Mouse (Mus musculus): ENCODE measurements at regions not wholly inside any gene's neighbourhood (a gene's known extent, or its start where the extent isn't known, plus 50 kb on each side); places are given as distances from the start of the nearest gene placed in this dataset.

DNA sequence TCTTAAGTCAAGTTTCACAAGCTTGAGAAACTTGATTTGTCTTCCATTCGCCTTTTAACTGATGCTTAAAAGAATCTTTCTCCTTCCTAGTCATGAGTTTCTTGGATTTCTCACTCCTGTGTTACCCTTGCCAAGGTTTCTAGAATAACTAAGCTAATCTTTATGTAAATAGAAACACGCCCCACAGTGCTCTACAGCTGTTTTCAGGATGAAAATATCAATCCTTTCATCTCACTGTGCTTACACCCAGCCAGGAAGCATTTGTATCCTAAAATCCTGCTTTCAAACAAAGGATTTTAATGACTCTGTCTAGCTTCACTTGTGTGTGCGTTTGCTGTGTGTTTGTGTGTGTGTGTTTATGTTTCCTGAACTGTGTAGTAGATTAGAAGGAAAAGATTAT, 119.5 kb upstream of the Hcn1 start:
- Histone ChIP-seq H3K36me3 (replicated peaks) (no peaks in the 10 kb centered on the region), H3K27me3 (replicated peaks) (no peaks in the 10 kb centered on the region), H3K9ac (no peak overlapping the region), H3K9me3 (no peaks in the 10 kb centered on the region), H3K4me1 (no peaks in the 10 kb centered on the region), H3K27ac (no peak overlapping the region), H3K4me2 (no peak overlapping the region), H3K4me3 (no peak overlapping the region)
- ATAC-seq (replicated peaks), result no peak
- WGBS, result 67% methylated on average over 3 of the region's 3 CpGs

DNA sequence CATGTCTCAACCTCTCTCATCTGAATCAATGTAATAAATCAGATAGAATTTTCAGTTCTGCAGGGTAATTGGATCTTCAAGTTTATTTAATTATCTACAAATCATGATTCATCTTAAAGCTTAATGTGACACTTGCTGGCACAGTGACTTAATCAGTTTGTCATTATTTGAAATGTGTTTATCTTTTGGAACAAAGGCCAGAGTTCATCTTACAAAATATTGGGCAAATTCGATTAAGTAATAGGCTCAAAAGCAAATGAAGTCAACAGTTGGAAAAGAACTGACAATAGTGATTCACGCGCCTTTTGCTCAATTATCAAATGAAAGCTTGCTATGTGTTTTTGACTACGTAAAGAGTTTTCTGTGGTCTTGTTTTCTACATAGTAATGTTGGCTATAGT, 93.4 kb upstream of the Hcn1 start:
- Histone ChIP-seq H3K36me3 (replicated peaks) (no peaks in the 10 kb centered on the region), H3K4me1 (no peaks in the 10 kb centered on the region), H3K4me3 (no peak overlapping the region), H3K27me3 (replicated peaks) (no peaks in the 10 kb centered on the region), H3K4me2 (no peak overlapping the region), H3K27ac (no peak overlapping the region), H3K9ac (no peak overlapping the region), H3K9me3 (no peaks in the 10 kb centered on the region)
- WGBS, result 93% methylated on average over 4 of the region's 4 CpGs
- ATAC-seq (replicated peaks), result no peak

DNA sequence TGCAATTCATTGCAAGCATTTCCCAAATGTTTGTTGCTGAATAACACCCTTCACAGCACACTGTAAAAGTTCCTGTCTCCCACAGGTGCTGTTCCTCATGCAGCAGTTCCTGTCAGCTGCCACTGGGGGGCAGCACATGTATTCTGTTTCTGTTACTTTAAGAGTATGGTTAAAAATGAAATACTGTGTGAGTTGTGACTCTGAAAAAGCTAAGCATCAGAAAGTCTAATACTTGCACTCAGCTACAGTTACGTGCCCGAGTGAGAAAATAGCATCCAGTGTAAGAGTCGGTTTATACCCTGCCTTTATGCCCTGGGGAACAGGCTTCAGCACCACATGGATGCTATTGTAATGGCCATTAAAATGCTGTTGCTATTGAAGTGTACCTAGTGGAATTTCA, 52.0 kb upstream of the Hcn1 start:
- 43% methylated on average over 3 of the region's 3 CpGs for WGBS
- Histone ChIP-seq H3K27ac (no peak overlapping the region), H3K9ac (no peak overlapping the region), H3K27me3 (replicated peaks) (no peaks in the 10 kb centered on the region), H3K4me2 (no peak overlapping the region), H3K9me3 (no peaks in the 10 kb centered on the region), H3K4me1 (no peaks in the 10 kb centered on the region), H3K36me3 (replicated peaks) (no peaks in the 10 kb centered on the region), H3K4me3 (no peak overlapping the region)
- ATAC-seq (replicated peaks), result peak; percentile 80

All from midbrain, embryonic 15.5 days (tissue).